Mouse (Mus musculus) Muller cell, postnatal 12 days (primary cell): ENCODE measurements around the gene Olfr1447.

Source experiments
- DNase-seq: peaks from one replicate; pipeline ENCODE4 v3.0.0-alpha.2; 2015; ENCODE audit errors: inconsistent ontology term

Gene Olfr1447

GRCm38 (mm10) chr19:12903643-12904042 is at the start of gene Olfr1447:
TSS of gene Olfr1447 (minus strand) at chr19:12903743.
- DNase-seq = no peak

- no peak for DNase-seq
These were observed 46.4 kb upstream of the Olfr1447 start, which contains the start of gene Olfr1450 for GRCm38 (mm10) chr19:12949958-12950357. TSS of gene Olfr1450 (plus strand) at chr19:12950258.

- DNase-seq = no peak
These were observed 27.0 kb upstream of the Olfr1447 start, which contains the start of gene Olfr1449 for GRCm38 (mm10) chr19:12930540-12930939. TSS of gene Olfr1449 (plus strand) at chr19:12930840.

GRCm38 (mm10) chr19:12924319-12924718 is 20.8 kb upstream of the Olfr1447 start, which contains the start of gene Olfr1448:
TSS of gene Olfr1448 (minus strand) at chr19:12924419.
- no peak for DNase-seq

- DNase-seq = no peak
These were observed 10.1 kb downstream of the Olfr1447 start, which contains the start of gene Olfr1446 for GRCm38 (mm10) chr19:12893424-12893823. TSS of gene Olfr1446 (minus strand) at chr19:12893524.

- no peak for DNase-seq
These were observed 20.0 kb downstream of the Olfr1447 start, which contains the start of gene Olfr1445 for GRCm38 (mm10) chr19:12883555-12883954. TSS of gene Olfr1445 (plus strand) at chr19:12883855.

- no peak for DNase-seq
These were observed 46.6 kb downstream of the Olfr1447 start, which contains the start of gene Olfr1444 for GRCm38 (mm10) chr19:12856983-12857382. TSS of gene Olfr1444 (plus strand) at chr19:12857283.
